Mouse (Mus musculus): ENCODE measurements around the gene Nlrc5.

The Nlrc5 gene

DNA sequence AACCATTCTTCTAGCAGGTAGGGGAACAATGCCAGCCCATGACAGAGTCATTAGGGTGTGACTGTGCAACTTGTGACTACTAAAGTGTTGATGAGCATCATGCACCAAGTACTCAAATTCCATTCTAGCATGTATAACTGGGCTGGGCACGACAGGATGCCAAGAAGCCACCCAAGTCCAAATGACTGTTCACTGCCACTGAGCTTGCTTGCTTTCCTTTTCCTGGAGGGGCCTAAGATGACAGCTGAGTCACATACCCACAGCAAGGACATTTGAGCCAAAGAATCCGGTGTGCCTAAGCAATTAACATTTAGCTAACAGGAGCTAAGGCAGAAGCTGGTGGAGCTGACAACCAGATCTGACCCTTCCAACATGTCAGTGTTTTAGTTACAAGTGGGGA is 137.7 kb downstream of the Nlrc5 start:
- DNase-seq = no peak

DNA sequence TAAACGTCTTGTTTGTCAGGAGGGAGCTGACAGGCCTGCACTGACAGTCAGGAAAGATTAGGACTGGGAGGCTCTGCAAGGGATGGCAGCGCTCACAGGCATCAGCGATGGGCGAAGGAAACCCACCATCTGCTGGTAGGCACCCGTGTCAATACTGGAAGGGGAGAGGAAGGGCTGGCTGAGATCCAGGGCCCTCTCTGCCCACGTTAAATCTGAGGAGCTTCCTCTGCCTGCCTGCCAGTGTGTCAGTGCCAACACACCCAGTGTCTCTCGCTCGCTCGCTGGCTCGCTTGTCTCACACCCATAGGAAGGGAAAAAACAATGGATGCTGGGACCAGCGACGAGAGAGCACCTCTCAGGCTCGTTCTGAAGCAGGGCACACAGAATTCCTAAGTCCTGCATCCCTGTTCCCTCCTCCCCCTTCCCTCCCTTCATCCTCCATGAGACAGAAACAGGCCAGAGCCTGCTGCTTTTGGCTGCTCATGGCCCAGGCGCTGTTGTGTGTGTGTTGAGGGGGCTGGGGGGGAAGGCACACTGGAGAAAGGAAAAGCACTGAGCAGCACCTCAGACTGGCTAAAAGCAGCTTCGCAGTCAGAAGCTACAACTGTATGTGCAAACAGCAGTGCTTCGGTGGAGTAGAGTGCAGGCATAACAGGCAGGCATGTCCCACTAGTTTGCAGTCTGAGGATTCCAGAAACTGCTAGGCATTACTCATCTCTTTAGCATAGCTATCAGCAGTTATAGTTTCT is 140.2 kb downstream of the Nlrc5 start:
- no peak for DNase-seq

- no peak for DNase-seq
Measured at GRCm38 (mm10) chr8:94575148-94575547, 141.0 kb downstream of the Nlrc5 start.

Data from spleen, adult 18-20 months (tissue).